Mouse (Mus musculus): Measurements from ENCODE around the gene Ttc7b. TPM values are rescaled to one million over a fixed set of nuclear protein-coding genes. Genes with fewer than 3 reads are reported as not detected.

Gene Ttc7b
- polyA plus RNA-seq, 1 experiment = 0.13 TPM

- Histone ChIP-seq H3K4me3 (replicated peaks) (no peak overlapping the region), H3K36me3 (ENCODE audit: control insufficient read depth) (no peaks in the 10 kb centered on the region), H3K9me3 (ENCODE audit: control insufficient read depth, low read length) (no peaks in the 10 kb centered on the region), H3K27me3 (ENCODE audit: control insufficient read depth) (no peaks in the 10 kb centered on the region), H3K4me1 (ENCODE audit: control insufficient read depth) (no peaks in the 10 kb centered on the region)
- TF ChIP-seq GATA1 (IDR thresholded peaks at IDR 0.05; ENCODE audit: low read length) (no peak), TAL1 (IDR thresholded peaks at IDR 0.05; ENCODE audit: low read length) (no peak)
These were observed 64.2 kb downstream of the Ttc7b start for GRCm38 (mm10) chr12:100456257-100456975.

- H3K4me1 ChIP-seq (ENCODE audit: control insufficient read depth) = no peaks in the 10 kb centered on the region
- H3K9me3 ChIP-seq (ENCODE audit: control insufficient read depth, low read length) = no peaks in the 10 kb centered on the region
- H3K27me3 ChIP-seq (ENCODE audit: control insufficient read depth) = no peaks in the 10 kb centered on the region
- no peaks in the 10 kb centered on the region for H3K36me3 ChIP-seq (ENCODE audit: control insufficient read depth)
- H3K4me3 ChIP-seq (replicated peaks) = no peak overlapping the region
- TF ChIP-seq GATA1 (IDR thresholded peaks at IDR 0.05; ENCODE audit: low read length) (no peak), TAL1 (IDR thresholded peaks at IDR 0.05; ENCODE audit: low read length) (no peak)
These were observed 65.2 kb downstream of the Ttc7b start for GRCm38 (mm10) chr12:100455453-100455852.

GRCm38 (mm10) chr12:100447701-100448277, 72.8 kb downstream of the Ttc7b start:
- no peaks in the 10 kb centered on the region for H3K36me3 ChIP-seq (ENCODE audit: control insufficient read depth)

DNA sequence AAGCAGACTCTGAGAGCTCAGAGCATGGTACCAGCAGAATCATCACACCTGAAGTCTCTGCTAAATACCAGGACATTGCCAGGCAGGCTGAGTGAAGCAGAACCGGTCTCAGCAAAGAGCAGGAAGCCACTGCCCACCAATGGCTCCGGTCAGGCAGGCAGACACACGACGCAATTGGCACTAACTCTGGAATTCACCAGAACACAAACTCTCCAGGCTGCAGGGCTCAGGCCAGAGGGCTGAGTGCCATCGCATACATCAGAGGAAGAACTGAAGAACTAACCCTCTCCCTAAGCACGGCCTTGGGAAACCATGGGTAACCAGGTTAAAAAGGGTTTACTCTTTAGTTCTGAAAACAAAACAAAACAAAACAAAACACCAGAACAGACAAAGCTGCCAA, 73.5 kb downstream of the Ttc7b start:
- no peaks in the 10 kb centered on the region for H3K36me3 ChIP-seq (ENCODE audit: control insufficient read depth)
- H3K4me1 ChIP-seq (ENCODE audit: control insufficient read depth) = no peaks in the 10 kb centered on the region
- no peak for TF ChIP-seq GATA1 (IDR thresholded peaks at IDR 0.05; ENCODE audit: low read length)
- TF ChIP-seq TAL1 (IDR thresholded peaks at IDR 0.05; ENCODE audit: low read length) = no peak
- no peaks in the 10 kb centered on the region for H3K9me3 ChIP-seq (ENCODE audit: control insufficient read depth, low read length)
- H3K27me3 ChIP-seq (ENCODE audit: control insufficient read depth) = no peaks in the 10 kb centered on the region
- no peak overlapping the region for H3K4me3 ChIP-seq (replicated peaks)

More at GRCm38 (mm10) chr12:100447701-100448277, 72.8 kb downstream of the Ttc7b start:
- Histone ChIP-seq H3K4me1 (ENCODE audit: control insufficient read depth) (no peaks in the 10 kb centered on the region), H3K27me3 (ENCODE audit: control insufficient read depth) (no peaks in the 10 kb centered on the region), H3K4me3 (replicated peaks) (no peak overlapping the region), H3K9me3 (ENCODE audit: control insufficient read depth, low read length) (no peaks in the 10 kb centered on the region)
- TF ChIP-seq GATA1 (IDR thresholded peaks at IDR 0.05; ENCODE audit: low read length) (no peak), TAL1 (IDR thresholded peaks at IDR 0.05; ENCODE audit: low read length) (no peak)

- no peak overlapping the region for H3K4me3 ChIP-seq (replicated peaks)
- TF ChIP-seq GATA1 (IDR thresholded peaks at IDR 0.05; ENCODE audit: low read length) (no peak), TAL1 (IDR thresholded peaks at IDR 0.05; ENCODE audit: low read length) (no peak)
- no peaks in the 10 kb centered on the region for H3K4me1 ChIP-seq (ENCODE audit: control insufficient read depth)
- no peaks in the 10 kb centered on the region for H3K36me3 ChIP-seq (ENCODE audit: control insufficient read depth)
- H3K9me3 ChIP-seq (ENCODE audit: control insufficient read depth, low read length) = no peaks in the 10 kb centered on the region
- H3K27me3 ChIP-seq (ENCODE audit: control insufficient read depth) = no peaks in the 10 kb centered on the region
These were observed 74.9 kb downstream of the Ttc7b start for GRCm38 (mm10) chr12:100445686-100446085.

GRCm38 (mm10) chr12:100445271-100445670, 75.4 kb downstream of the Ttc7b start:
- no peaks in the 10 kb centered on the region for H3K9me3 ChIP-seq (ENCODE audit: control insufficient read depth, low read length)
- H3K4me3 ChIP-seq (replicated peaks) = no peak overlapping the region
- TF ChIP-seq TAL1 (IDR thresholded peaks at IDR 0.05; ENCODE audit: low read length) = no peak
- H3K4me1 ChIP-seq (ENCODE audit: control insufficient read depth) = no peaks in the 10 kb centered on the region
- no peaks in the 10 kb centered on the region for H3K36me3 ChIP-seq (ENCODE audit: control insufficient read depth)
- H3K27me3 ChIP-seq (ENCODE audit: control insufficient read depth) = no peaks in the 10 kb centered on the region

DNA sequence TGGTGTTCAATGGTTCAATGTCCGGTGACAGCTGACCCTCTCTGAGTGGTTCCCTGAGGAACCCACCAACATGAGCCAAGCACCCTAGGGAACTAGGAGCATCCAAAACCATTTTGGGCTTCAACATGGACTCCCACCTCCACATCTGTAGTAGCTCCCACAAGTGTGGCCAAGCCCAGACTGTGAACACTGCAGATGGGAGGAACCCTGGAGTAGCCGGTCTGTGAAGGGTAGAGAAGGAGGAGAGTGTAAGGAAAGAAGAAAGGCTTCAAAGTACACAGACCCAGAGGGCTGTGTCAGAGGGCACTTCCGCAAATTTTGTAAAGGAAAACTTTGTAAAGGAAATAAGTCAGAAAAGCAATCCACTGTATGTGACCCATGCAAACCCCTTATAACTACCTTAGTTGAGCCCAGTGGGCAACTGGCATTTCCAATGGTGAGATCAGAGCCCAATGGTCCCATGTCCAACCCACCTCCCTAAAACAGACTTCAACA, 75.9 kb downstream of the Ttc7b start:
- H3K4me1 ChIP-seq (ENCODE audit: control insufficient read depth) = no peaks in the 10 kb centered on the region
- no peaks in the 10 kb centered on the region for H3K9me3 ChIP-seq (ENCODE audit: control insufficient read depth, low read length)
- no peaks in the 10 kb centered on the region for H3K36me3 ChIP-seq (ENCODE audit: control insufficient read depth)
- TF ChIP-seq TAL1 (IDR thresholded peaks at IDR 0.05; ENCODE audit: low read length) (no peak), GATA1 (IDR thresholded peaks at IDR 0.05; ENCODE audit: low read length) (no peak)
- no peak overlapping the region for H3K4me3 ChIP-seq (replicated peaks)
- H3K27me3 ChIP-seq (ENCODE audit: control insufficient read depth) = no peaks in the 10 kb centered on the region

DNA sequence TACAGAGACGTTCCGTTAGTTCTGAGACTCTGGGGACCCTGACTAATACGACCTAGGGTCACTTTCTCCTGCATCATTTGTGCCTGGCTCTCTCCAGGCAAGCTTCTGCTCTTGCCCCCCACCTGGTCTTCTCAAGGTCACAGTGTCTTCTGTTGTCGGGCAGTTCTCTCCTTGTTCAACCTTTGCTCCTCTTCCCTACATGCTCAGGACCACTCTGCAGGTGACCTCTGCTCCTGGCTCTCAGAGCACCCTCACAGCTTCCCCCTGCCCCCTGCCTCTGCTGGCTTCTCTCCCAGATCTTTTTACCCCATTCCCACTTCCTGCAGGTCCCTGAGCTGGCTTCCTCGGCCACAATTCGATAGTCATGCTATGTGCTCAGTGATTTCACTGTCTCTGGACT, 77.2 kb downstream of the Ttc7b start:
- no peak overlapping the region for H3K4me3 ChIP-seq (replicated peaks)
- no peaks in the 10 kb centered on the region for H3K4me1 ChIP-seq (ENCODE audit: control insufficient read depth)
- no peaks in the 10 kb centered on the region for H3K9me3 ChIP-seq (ENCODE audit: control insufficient read depth, low read length)
- no peaks in the 10 kb centered on the region for H3K27me3 ChIP-seq (ENCODE audit: control insufficient read depth)
- TF ChIP-seq TAL1 (IDR thresholded peaks at IDR 0.05; ENCODE audit: low read length) (no peak), GATA1 (IDR thresholded peaks at IDR 0.05; ENCODE audit: low read length) (no peak)
- no peaks in the 10 kb centered on the region for H3K36me3 ChIP-seq (ENCODE audit: control insufficient read depth)

- no peaks in the 10 kb centered on the region for H3K4me1 ChIP-seq (ENCODE audit: control insufficient read depth)
- H3K36me3 ChIP-seq (ENCODE audit: control insufficient read depth) = no peaks in the 10 kb centered on the region
These were observed 79.0 kb downstream of the Ttc7b start for GRCm38 (mm10) chr12:100441609-100442008.

More at GRCm38 (mm10) chr12:100441609-100442008, 79.0 kb downstream of the Ttc7b start:
- Histone ChIP-seq H3K4me3 (replicated peaks) (no peak overlapping the region), H3K27me3 (ENCODE audit: control insufficient read depth) (no peaks in the 10 kb centered on the region), H3K9me3 (ENCODE audit: control insufficient read depth, low read length) (no peaks in the 10 kb centered on the region)
- no peak for TF ChIP-seq TAL1 (IDR thresholded peaks at IDR 0.05; ENCODE audit: low read length)
- no peak for TF ChIP-seq GATA1 (IDR thresholded peaks at IDR 0.05; ENCODE audit: low read length)

Data from erythroblast, embryonic 14.5 days (primary cell).